Mouse (Mus musculus): ENCODE data around the gene Pigv. TPM values are rescaled to one million over a fixed set of nuclear protein-coding genes. Genes with fewer than 3 reads are reported as not detected.

Gene Pigv
- total and polyA plus RNA-seq, 3 experiments: 2.9 to 5.0 (median 3.7) TPM

DNA sequence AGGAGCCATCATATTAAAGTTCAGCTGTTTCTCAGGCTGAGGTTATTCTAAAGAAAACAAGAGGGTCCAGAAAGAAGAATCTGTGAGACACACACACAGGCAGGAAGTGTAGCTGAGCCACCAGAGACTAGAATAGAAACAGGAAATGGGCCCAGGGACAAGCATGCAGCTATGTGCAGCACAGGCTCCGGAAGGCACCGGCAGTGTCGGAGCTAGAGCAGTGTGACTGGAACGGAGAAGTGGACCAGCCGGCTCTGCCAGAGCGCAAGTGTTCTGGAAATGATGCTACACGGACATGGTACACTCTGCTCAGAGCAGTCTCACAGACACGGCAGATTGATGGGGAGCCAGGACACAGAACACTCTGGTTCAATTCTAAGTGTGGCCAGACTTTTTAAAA, 34.5 kb upstream of the Pigv start:
- peak overlapping the region in 1 of 3 experiments; percentile 9 for H3K4me3 ChIP-seq (replicated peaks in 1 of 3; ENCODE audit: low read depth in 2 of 3, low read length in 2 of 3, poor library complexity in 1 of 3)
- peaks cover 17 to 55% of the 10 kb centered on the region in 2 experiments for H3K4me1 ChIP-seq (ENCODE audit: control insufficient read depth in 1 of 2, insufficient read depth in 2 of 2)
- peaks cover 70% of the 10 kb centered on the region for H3K79me2 ChIP-seq (replicated peaks; ENCODE audit: control insufficient read depth, extremely low read depth, insufficient read depth, poor library complexity, severe bottlenecking)
- peaks cover 37 to 81% of the 10 kb centered on the region in 2 experiments for H3K36me3 ChIP-seq (replicated peaks in 1 of 2; ENCODE audit: control insufficient read depth in 1 of 2, insufficient read depth in 1 of 2, low read length in 1 of 2)
- peak; percentile 90 for DNase-seq (ENCODE audit: extremely low read depth)
- in situ Hi-C loops (cut with MboI; ENCODE audit: low pct_ligation_motif_present, low pct_unique_long_range_greater_than_20kb, low sequenced_read_pairs): no loop called here
- peak; percentile 59; the same call in 1 of the 2 replicates for TF ChIP-seq ZMIZ1 (IDR thresholded peaks at IDR 0.05; ENCODE audit: low read depth, low read length)
- TF ChIP-seq ETS1 (conservative IDR thresholded peaks at IDR 0.05; ENCODE audit: low read depth, low read length): peak; percentile 86
- 0 out of 2 replicates have a peak, but pooled peaks have one; percentile 33 for TF ChIP-seq MAFK (IDR thresholded peaks at IDR 0.05; ENCODE audit: insufficient replicate concordance, low read length)
- peak; percentile 100 for TF ChIP-seq MEF2A (IDR thresholded peaks at IDR 0.05; ENCODE audit: borderline replicate concordance, low read depth, low read length)
- TF ChIP-seq POLR2AphosphoS2 (IDR thresholded peaks at IDR 0.05; ENCODE audit: low read depth, low read length): peak; percentile 81; the same call in 1 of the 2 replicates
- peak; percentile 5 for TF ChIP-seq RAD21 (IDR thresholded peaks at IDR 0.05; ENCODE audit: low read depth, low read length)
- TF ChIP-seq GABPA (IDR thresholded peaks at IDR 0.05; ENCODE audit: insufficient replicate concordance, low read depth, low read length): no peak
- TF ChIP-seq SIN3A (IDR thresholded peaks at IDR 0.05; ENCODE audit: low read length): peak; percentile 97
- peak; percentile 66; the same call in 1 of the 2 replicates for TF ChIP-seq RCOR1 (conservative IDR thresholded peaks at IDR 0.05; ENCODE audit: low read depth, low read length)
- TF ChIP-seq MYC (IDR thresholded peaks at IDR 0.05; ENCODE audit: low read depth, low read length): peak; percentile 91
- TF ChIP-seq KAT2A (IDR thresholded peaks at IDR 0.05; ENCODE audit: insufficient replicate concordance, low read length): 0 out of 2 replicates have a peak, but pooled peaks have one; percentile 49
- peak; percentile 92 for TF ChIP-seq MXI1 (IDR thresholded peaks at IDR 0.05; ENCODE audit: low read depth, low read length)
- TF ChIP-seq HCFC1 (IDR thresholded peaks at IDR 0.05; ENCODE audit: low read depth, low read length): peak; percentile 80
- TF ChIP-seq CHD1 (IDR thresholded peaks at IDR 0.05; ENCODE audit: low read depth, low read length): peak; percentile 94
- TF ChIP-seq POLR2A (IDR thresholded peaks at IDR 0.05; ENCODE audit: low read depth, low read length): peak; percentile 57; the same call in 1 of the 2 replicates
- TF ChIP-seq CTCF (conservative IDR thresholded peaks at IDR 0.05 in 1 of 2, IDR thresholded peaks at IDR 0.05 in 1 of 2; ENCODE audit: low read depth in 2 of 2, low read length in 2 of 2): no peak
- peak; percentile 83 for TF ChIP-seq BHLHE40 (IDR thresholded peaks at IDR 0.05; ENCODE audit: low read depth, low read length)
- peak; percentile 53; the same call in 1 of the 2 replicates for TF ChIP-seq JUND (conservative IDR thresholded peaks at IDR 0.05; ENCODE audit: low read depth, low read length)
- TF ChIP-seq ELF1 (IDR thresholded peaks at IDR 0.05; ENCODE audit: low read depth, low read length): peak; percentile 95
- TF ChIP-seq E2F4 (IDR thresholded peaks at IDR 0.05; ENCODE audit: insufficient replicate concordance, low read depth, low read length): no peak
- peak; percentile 38 for TF ChIP-seq SMC3 (IDR thresholded peaks at IDR 0.05; ENCODE audit: low read depth, low read length)
- TF ChIP-seq MAZ (IDR thresholded peaks at IDR 0.05; ENCODE audit: low read depth, low read length): peak; percentile 72
- peak; percentile 90 for TF ChIP-seq EP300 (IDR thresholded peaks at IDR 0.05; ENCODE audit: low read length)
- TF ChIP-seq JUN (IDR thresholded peaks at IDR 0.05; ENCODE audit: insufficient read depth, low read depth, low read length): peak; percentile 31; the same call in 1 of the 2 replicates
- TF ChIP-seq MAX (IDR thresholded peaks at IDR 0.05; ENCODE audit: low read length): peak; percentile 89
- peak; percentile 63; the same call in 1 of the 2 replicates for TF ChIP-seq UBTF (IDR thresholded peaks at IDR 0.05; ENCODE audit: low read depth, low read length)
- peak; percentile 91 for TF ChIP-seq IRF4 (IDR thresholded peaks at IDR 0.05; ENCODE audit: low read depth, low read length)
- peak; percentile 68 for TF ChIP-seq CHD2 (IDR thresholded peaks at IDR 0.05; ENCODE audit: low read length)
- peak; percentile 29; the same call in 1 of the 2 replicates for TF ChIP-seq ZKSCAN1 (IDR thresholded peaks at IDR 0.05; ENCODE audit: borderline replicate concordance, low read depth, low read length)
- no peak for TF ChIP-seq USF1 (IDR thresholded peaks at IDR 0.05; ENCODE audit: low read depth, low read length)
- peak; percentile 62 for TF ChIP-seq NRF1 (IDR thresholded peaks at IDR 0.05; ENCODE audit: low read depth, low read length)
- no peak for TF ChIP-seq PAX5 (IDR thresholded peaks at IDR 0.05; ENCODE audit: low read length)
- TF ChIP-seq ZNF384 (IDR thresholded peaks at IDR 0.05; ENCODE audit: low read depth, low read length): peak; percentile 42; the same call in 1 of the 2 replicates
- no peak for TF ChIP-seq ZC3H11A (IDR thresholded peaks at IDR 0.05; ENCODE audit: low read depth, low read length)
- TF ChIP-seq TCF12 (IDR thresholded peaks at IDR 0.05; ENCODE audit: low read depth, low read length): peak; percentile 89
- TF ChIP-seq NELFE (IDR thresholded peaks at IDR 0.05; ENCODE audit: low read depth, low read length): peak; percentile 67
- TF ChIP-seq USF2 (conservative IDR thresholded peaks at IDR 0.05; ENCODE audit: low read depth, low read length): no peak
- peak; percentile 76 for TF ChIP-seq TBP (conservative IDR thresholded peaks at IDR 0.05; ENCODE audit: low read depth, low read length)
- peak overlapping the region; percentile 63 for H3K9ac ChIP-seq (ENCODE audit: insufficient read depth, low read depth)
- peak overlapping the region; percentile 84 for H3K4me2 ChIP-seq (ENCODE audit: insufficient read depth, low read depth, poor library complexity, severe bottlenecking)
- no peaks in the 10 kb centered on the region for H3K9me3 ChIP-seq (replicated peaks; ENCODE audit: low read length)
- dilution Hi-C loops (cut with MboI; ENCODE audit: extremely low pct_ligation_motif_present, extremely low pct_unique_long_range_greater_than_20kb, low sequenced_read_pairs): no loop called here
- H3K27me3 ChIP-seq (replicated peaks): no peaks in the 10 kb centered on the region
- peak overlapping the region; percentile 89 for H3K27ac ChIP-seq (ENCODE audit: insufficient read depth, low read depth)

Data from CH12.LX (cell line).